Comparison of ENCODE assay signal across 15 mouse cellular contexts in the genomic region with DNA sequence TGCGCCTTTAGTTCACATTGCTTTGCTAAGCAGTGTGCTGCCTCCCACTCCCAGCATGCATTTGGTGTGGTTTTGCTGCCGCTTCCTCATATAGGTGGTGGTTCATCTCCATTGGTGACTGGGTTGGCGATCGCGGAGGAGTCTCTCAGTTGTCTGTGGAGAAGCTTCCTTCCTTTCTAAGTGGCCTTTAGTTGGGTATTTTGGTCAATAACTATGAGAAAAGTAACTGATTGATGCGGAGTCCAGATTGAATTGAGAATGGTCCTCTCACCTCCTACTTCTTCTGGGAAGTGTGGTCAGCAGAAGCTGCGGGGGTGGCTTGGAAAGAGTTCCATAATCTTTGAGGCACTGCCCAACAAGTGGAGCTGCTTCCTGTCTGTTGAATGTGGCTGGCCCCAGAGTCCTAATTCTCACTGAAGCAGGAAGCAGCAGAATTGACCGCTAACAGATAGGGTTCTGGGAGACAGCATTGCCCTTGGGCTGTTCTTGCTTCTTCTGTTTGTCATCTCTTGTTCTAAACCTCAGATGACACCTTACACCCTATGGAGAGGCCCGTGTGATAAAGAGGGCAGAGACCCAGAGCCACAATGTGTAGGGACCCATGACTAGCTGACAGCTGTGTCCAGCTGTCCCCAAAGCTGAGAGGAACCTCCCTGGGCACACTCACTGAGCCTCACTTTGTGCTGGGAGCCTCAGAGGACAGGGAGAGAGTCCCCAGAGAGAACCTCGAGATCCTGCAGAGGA. TPM values are rescaled to one million over a fixed set of nuclear protein-coding genes. Genes with fewer than 3 reads are reported as not detected.
DNase-seq lines count a peak whose midpoint lies in the region; ATAC-seq and TF ChIP-seq lines count a peak whose summit lies in the region.
"Had no signal": no experiment of that assay in that cellular context is flagged by ENCODE, and none has a peak within 500 bp of the region (broad histone marks: within the 10 kb centered on the region; RNA-seq: fewer than 3 reads in every experiment).

No protein-coding gene starts in this region.

- no peaks in the 10 kb centered on the region for H3K9me3 ChIP-seq in kidney, embryonic 16.5 days (ENCODE audit: low read length)
- H3K9me3 ChIP-seq: forebrain, embryonic 13.5 days had no signal

- no peak overlapping the region for H3K27ac ChIP-seq in kidney, embryonic 16.5 days (ENCODE audit: low read length)
- H3K27ac ChIP-seq in thymus, adult 2 months (ENCODE audit: control insufficient read depth, insufficient read depth, low read length): no peak overlapping the region
- H3K27ac ChIP-seq: forebrain, embryonic 13.5 days; stomach, postnatal 0 days had no signal

- no peak for TF ChIP-seq POLR2A in thymus, adult 2 months (IDR thresholded peaks at IDR 0.05; ENCODE audit: control insufficient read depth, extremely low read depth, insufficient read depth, low read length, poor library complexity)

- no peak overlapping the region for H3K9ac ChIP-seq in kidney, embryonic 16.5 days (replicated peaks; ENCODE audit: low read length)
- H3K9ac ChIP-seq: forebrain, embryonic 13.5 days had no signal

- 69% methylated on average over 10 of the region's 10 CpGs for WGBS in kidney, embryonic 16.5 days
- WGBS in thymus, adult 2 months: 16% methylated on average over 10 of the region's 10 CpGs

- no peak for DNase-seq in kidney, adult 9 months
- peak; percentile 9 for DNase-seq in thymus, adult 2 months
- DNase-seq in thymus, postnatal 36 days: no peak
- DNase-seq in lung, postnatal 4 days: peak; percentile 24 to 54
- DNase-seq in thymus, postnatal 4 days: peak; percentile 37
- DNase-seq in gastrocnemius, postnatal 14 days: no peak
- DNase-seq in spleen, adult 18-20 months: no peak
- DNase-seq: kidney, adult 2 months had no signal

- 0 out of 2 replicates have a peak, but pooled peaks cover 3% of the 10 kb centered on the region for H3K27me3 ChIP-seq in kidney, embryonic 16.5 days (ENCODE audit: insufficient read depth, low read length)
- no peaks in the 10 kb centered on the region for H3K27me3 ChIP-seq in thymus, adult 2 months (ENCODE audit: control insufficient read depth, insufficient read depth, low read length)
- H3K27me3 ChIP-seq: forebrain, embryonic 13.5 days had no signal

- no peak for TF ChIP-seq CTCF in thymus, adult 2 months (IDR thresholded peaks at IDR 0.05; ENCODE audit: borderline replicate concordance, control insufficient read depth, extremely low read depth, insufficient read depth, low read length, poor library complexity)

- H3K4me2 ChIP-seq in kidney, embryonic 16.5 days (replicated peaks; ENCODE audit: low read depth, low read length): no peak overlapping the region
- H3K4me2 ChIP-seq: forebrain, embryonic 13.5 days had no signal

- H3K36me3 ChIP-seq in kidney, embryonic 16.5 days (ENCODE audit: insufficient read depth, low read length): no peaks in the 10 kb centered on the region
- no peaks in the 10 kb centered on the region for H3K36me3 ChIP-seq in thymus, adult 2 months (ENCODE audit: control insufficient read depth, insufficient read depth, low read length)

- ATAC-seq in kidney, embryonic 16.5 days (ENCODE audit: low FRiP score, low TSS enrichment): 0 out of 2 replicates have a peak, but pooled peaks have one; percentile 4
- ATAC-seq: forebrain, embryonic 13.5 days; midbrain, embryonic 16.5 days had no signal

- H3K4me1 ChIP-seq in kidney, embryonic 16.5 days (ENCODE audit: insufficient read depth, low read length): peaks cover 6% of the 10 kb centered on the region; the same call in 1 of the 2 replicates
- peaks cover 8% of the 10 kb centered on the region; the same call in 1 of the 2 replicates for H3K4me1 ChIP-seq in thymus, adult 2 months (replicated peaks; ENCODE audit: control insufficient read depth, insufficient read depth, low read length)

- intact Hi-C loops in gastrocnemius, postnatal 14 days (cut with DNase I; ENCODE audit: low total_unique reads): no loop called here

- H3K4me3 ChIP-seq in kidney, embryonic 16.5 days (ENCODE audit: low read length): no peak overlapping the region
- no peak overlapping the region for H3K4me3 ChIP-seq in thymus, adult 2 months (ENCODE audit: control insufficient read depth, insufficient read depth, low read length)
- H3K4me3 ChIP-seq: forebrain, embryonic 13.5 days had no signal

RNA-seq across cellular contexts. Expression of gene Otos, which starts 27.5 kb away (rescaled TPM):
- 0.64 and 0.72 TPM in 2 replicates for polyA plus RNA-seq in kidney, embryonic 16.5 days (2015; fragmentation: Nextera tagmentation; extraction: Ambion mirVana)
- 1.6 and 2.0 TPM in 2 replicates for polyA plus RNA-seq in thymus, adult 2 months (2012; rRNA removed)
- under 1 TPM; 0.33 to 0.64 TPM for total RNA-seq in gastrocnemius, postnatal 14 days (2021)
- total RNA-seq: ES-E14; left cerebral cortex, postnatal 14 days had no signal
- polyA plus RNA-seq: heart, postnatal 0 days had no signal

RNA-seq across cellular contexts. Expression of gene Cops9, which starts 34.3 kb away (rescaled TPM):
- 369 and 396 TPM in 2 replicates for polyA plus RNA-seq in kidney, embryonic 16.5 days (2015; fragmentation: Nextera tagmentation; extraction: Ambion mirVana)
- polyA plus RNA-seq in thymus, adult 2 months (2012; rRNA removed): 105 and 144 TPM in 2 replicates
- 100 to 1,000 TPM; 213 to 227 TPM for total RNA-seq in gastrocnemius, postnatal 14 days (2021)

RNA-seq across cellular contexts. Expression of gene Olfr12, which starts 58.5 kb away (rescaled TPM):
- polyA plus RNA-seq in kidney, embryonic 16.5 days (2015; fragmentation: Nextera tagmentation; extraction: Ambion mirVana): not detected in 2 replicates
- 0.12 TPM in 1 of 2 replicates, not detected in the other for polyA plus RNA-seq in thymus, adult 2 months (2012; rRNA removed)
- total RNA-seq in gastrocnemius, postnatal 14 days (2021): not detected
- total RNA-seq: left cerebral cortex, postnatal 14 days had no signal
- polyA plus RNA-seq: forebrain, embryonic 13.5 days; heart, postnatal 0 days; kidney, adult 2 months; midbrain, embryonic 16.5 days; stomach, postnatal 0 days had no signal

Comparison
In these comparisons a context has a peak if more than half of its experiments do, and no peak if none do; other contexts are left out.
1. DNase-seq: peak in thymus, adult 2 months (single experiment), lung, postnatal 4 days (2 of 2) and thymus, postnatal 4 days (single experiment); none in kidney, adult 9 months (single experiment), thymus, postnatal 36 days (0 of 2), gastrocnemius, postnatal 14 days (single experiment) and spleen, adult 18-20 months (0 of 2).